Mouse (Mus musculus): ENCODE measurements around the gene AU022252. TPM values are rescaled to one million over a fixed set of nuclear protein-coding genes. Genes with fewer than 3 reads are reported as not detected.
A peak's percentile ranks its signal among the peaks of the same experiment; 100 is the strongest.

Gene AU022252
- polyA plus RNA-seq, 1 experiment from 2014 or later: 27.3 TPM

DNA sequence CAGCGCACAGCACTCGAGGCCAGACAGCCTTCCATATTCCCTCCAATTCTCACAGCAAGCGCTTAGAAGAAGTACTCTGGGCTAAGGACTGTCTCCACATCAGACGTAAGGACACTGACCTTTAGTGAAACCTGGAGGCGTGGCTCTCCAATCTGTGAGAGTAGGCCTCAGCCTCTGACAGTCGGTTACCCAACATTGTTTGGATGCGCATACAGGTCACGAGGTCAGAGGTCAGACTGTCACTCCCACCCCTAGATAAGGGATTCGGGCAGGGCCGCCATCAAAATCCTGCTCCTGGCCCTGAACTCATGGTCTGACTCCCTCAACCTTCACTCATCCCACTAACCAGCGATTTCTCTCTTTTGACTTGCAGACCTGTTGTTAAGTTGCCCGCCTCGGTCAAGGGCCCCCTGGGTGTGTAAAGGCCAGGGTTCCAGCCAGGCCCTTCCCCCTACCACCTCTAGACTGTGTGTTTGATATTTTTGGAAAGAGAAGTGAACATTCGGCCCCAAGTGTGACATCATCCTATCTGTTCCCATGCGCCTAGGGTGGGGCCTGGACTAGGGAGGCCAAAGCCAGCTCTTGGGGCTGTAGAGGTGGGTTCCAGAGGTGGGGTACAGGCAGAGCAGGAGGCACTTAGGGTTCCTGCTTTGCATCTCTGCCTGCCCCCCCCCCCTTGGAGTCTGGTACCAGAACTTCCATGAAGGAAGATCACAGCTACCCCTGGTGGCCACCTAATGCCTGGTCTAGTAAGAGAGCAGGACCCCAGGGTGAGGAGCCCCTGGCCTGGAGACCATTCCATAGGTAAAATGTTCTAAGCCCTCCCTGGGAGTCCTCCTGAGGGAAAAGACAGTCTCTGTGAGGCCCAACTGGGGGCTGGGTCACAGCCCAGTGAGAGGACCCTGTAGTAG is 27.1 kb upstream of the AU022252 start:
- Histone ChIP-seq H3K4me3 (ENCODE audit: low read length) (no peak overlapping the region), H3K27me3 (replicated peaks; ENCODE audit: control insufficient read depth, insufficient read depth, low read length) (no peaks in the 10 kb centered on the region), H3K36me3 (ENCODE audit: control insufficient read depth, insufficient read depth, low read length) (no peaks in the 10 kb centered on the region), H3K4me2 (ENCODE audit: low read depth, low read length) (no peak overlapping the region), H3K4me1 (ENCODE audit: control insufficient read depth, insufficient read depth, low read length) (0 out of 2 replicates have a peak, but pooled peaks cover 3% of the 10 kb centered on the region), H3K9ac (ENCODE audit: low read depth, low read length) (no peak overlapping the region), H3K27ac (ENCODE audit: low read length) (no peak overlapping the region), H3K9me3 (ENCODE audit: control insufficient read depth, low read length) (no peaks in the 10 kb centered on the region)
- WGBS: 76% methylated on average over 15 of the region's 15 CpGs
- no peak for ATAC-seq

DNA sequence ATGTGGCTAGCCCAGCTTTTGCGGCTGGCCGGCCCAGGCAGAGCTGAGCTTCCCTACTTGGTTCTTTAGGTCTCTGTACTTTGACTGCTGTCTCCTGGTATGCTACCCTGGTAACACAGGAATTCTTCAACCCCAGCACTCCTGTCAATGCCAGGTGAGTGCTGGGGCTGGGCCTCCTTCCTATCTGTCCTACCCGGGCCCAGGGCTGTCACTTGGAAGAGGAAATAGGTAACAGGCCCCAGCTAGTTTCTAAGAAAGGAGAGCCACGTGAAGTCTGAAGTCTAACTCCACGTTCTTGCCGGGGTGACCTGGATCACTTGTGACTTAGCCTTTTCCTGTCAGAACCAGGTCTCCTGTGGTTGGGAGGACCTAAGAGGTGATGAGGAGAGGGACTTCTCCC is 24.6 kb upstream of the AU022252 start:
- Histone ChIP-seq H3K4me3 (ENCODE audit: low read length) (no peak overlapping the region), H3K4me1 (ENCODE audit: control insufficient read depth, insufficient read depth, low read length) (0 out of 2 replicates have a peak, but pooled peaks cover 3% of the 10 kb centered on the region), H3K4me2 (ENCODE audit: low read depth, low read length) (no peak overlapping the region), H3K27ac (ENCODE audit: low read length) (peak overlapping the region; percentile 61; the same call in 1 of the 2 replicates), H3K9me3 (ENCODE audit: control insufficient read depth, low read length) (no peaks in the 10 kb centered on the region), H3K36me3 (ENCODE audit: control insufficient read depth, insufficient read depth, low read length) (no peaks in the 10 kb centered on the region), H3K9ac (ENCODE audit: low read depth, low read length) (peak overlapping the region; percentile 4; the same call in 1 of the 2 replicates), H3K27me3 (replicated peaks; ENCODE audit: control insufficient read depth, insufficient read depth, low read length) (no peaks in the 10 kb centered on the region)
- ATAC-seq: peak; percentile 78
- WGBS: 56% methylated on average over 6 of the region's 6 CpGs

DNA sequence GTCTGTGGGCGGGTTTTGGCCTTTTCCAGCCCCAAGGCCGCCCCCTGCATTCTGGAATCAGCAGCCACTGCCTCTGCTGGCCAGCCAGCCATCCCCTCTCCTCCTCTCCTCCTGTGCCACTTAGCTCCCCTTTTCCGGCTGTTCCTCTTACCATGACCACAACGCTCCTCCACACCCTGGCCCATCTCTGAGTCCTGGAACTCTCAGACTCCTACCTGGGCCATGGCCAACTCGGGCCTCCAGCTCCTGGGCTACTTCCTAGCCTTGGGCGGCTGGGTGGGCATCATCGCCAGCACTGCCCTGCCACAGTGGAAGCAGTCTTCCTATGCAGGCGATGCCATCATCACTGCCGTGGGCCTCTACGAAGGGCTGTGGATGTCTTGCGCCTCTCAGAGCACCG is 22.8 kb upstream of the AU022252 start, which contains the start of gene Cldn19:
TSS of gene Cldn19 (plus strand) at position 64 of the 400 bp plus-strand sequence.
- Histone ChIP-seq H3K27me3 (replicated peaks; ENCODE audit: control insufficient read depth, insufficient read depth, low read length) (no peaks in the 10 kb centered on the region), H3K4me1 (ENCODE audit: control insufficient read depth, insufficient read depth, low read length) (0 out of 2 replicates have a peak, but pooled peaks cover 3% of the 10 kb centered on the region), H3K4me3 (ENCODE audit: low read length) (no peak within 1 kb of the TSS), H3K27ac (ENCODE audit: low read length) (no peak within 1 kb of the TSS), H3K36me3 (ENCODE audit: control insufficient read depth, insufficient read depth, low read length) (no peaks in the 10 kb centered on the region), H3K4me2 (ENCODE audit: low read depth, low read length) (no peak within 1 kb of the TSS), H3K9ac (ENCODE audit: low read depth, low read length) (no peak within 1 kb of the TSS), H3K9me3 (ENCODE audit: control insufficient read depth, low read length) (no peaks in the 10 kb centered on the region)
- no peak for ATAC-seq
- 85% methylated on average over 12 of the region's 12 CpGs for WGBS

DNA sequence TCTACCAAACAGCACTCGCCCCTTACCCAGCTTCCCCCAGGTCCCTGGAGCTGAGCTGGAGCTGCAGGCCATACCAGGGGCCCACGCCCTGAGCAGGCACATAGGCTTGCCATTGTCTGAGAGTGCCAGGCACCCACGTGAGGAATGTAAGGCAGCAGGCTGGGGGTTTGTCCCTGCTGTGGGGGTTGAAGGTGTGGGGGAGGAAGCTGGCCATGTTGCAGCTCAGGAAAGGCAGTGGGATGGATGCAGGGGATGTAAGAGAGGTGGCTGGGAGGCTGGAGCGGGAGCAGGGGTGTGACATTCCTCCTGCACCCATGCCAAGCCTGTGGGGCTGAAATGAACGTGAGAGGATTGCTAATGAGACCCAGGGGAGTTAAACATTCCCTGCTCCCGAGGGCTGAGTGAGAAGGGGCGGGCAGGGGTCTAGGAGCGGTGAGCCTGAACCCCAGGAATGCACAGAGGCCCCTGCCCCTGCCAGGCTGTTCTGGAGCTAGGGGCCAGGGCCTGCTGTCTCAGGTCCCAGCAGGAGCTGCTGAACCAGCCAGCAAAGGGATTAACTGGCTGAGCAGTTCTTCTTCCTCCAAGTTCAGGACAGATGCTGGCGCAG is 21.6 kb upstream of the AU022252 start:
- no peak for ATAC-seq

DNA sequence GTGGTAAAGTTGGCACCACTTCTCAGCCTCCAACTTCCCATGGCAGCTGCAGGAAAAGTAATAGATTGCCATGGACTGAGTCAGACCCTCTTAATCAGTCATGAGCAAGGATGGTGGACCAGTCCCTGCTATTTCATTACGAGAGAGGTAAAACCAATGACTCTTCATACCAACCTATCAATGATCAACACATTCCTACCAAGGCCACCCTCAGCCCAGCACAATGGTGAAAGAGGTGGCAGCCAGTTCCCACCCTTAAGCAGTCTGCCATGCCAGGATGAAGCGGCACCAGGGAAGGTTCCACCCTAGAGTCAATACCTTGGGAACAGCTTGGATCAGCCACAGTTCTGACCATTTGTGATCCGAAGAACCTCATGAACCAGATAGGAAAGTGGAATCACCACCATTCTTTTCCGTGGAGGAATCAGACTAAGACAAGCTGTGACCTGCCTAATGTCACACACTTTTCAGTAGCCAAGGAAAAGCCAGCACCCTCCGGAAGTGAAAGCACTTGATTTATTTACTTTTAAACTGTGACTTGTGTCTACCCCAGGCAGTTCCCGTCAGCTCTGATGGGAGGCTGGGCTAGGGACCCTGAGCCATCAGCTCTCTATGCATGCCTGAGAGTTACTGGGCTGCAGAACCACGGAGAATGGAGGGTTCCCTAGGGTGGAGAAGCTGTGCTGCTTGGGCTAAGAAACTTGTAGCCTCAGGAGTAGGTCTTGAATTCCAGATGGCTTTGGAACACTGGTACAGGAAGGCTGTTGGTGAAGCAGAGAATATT is 19.7 kb upstream of the AU022252 start:
- no peak overlapping the region for H3K9ac ChIP-seq (ENCODE audit: low read depth, low read length)
- 46% methylated on average over 7 of the region's 7 CpGs for WGBS
- no peak overlapping the region for H3K4me3 ChIP-seq (ENCODE audit: low read length)
- H3K4me1 ChIP-seq (ENCODE audit: control insufficient read depth, insufficient read depth, low read length): no peaks in the 10 kb centered on the region
- no peaks in the 10 kb centered on the region for H3K9me3 ChIP-seq (ENCODE audit: control insufficient read depth, low read length)
- no peaks in the 10 kb centered on the region for H3K36me3 ChIP-seq (ENCODE audit: control insufficient read depth, insufficient read depth, low read length)
- H3K27me3 ChIP-seq (replicated peaks; ENCODE audit: control insufficient read depth, insufficient read depth, low read length): no peaks in the 10 kb centered on the region
- no peak for ATAC-seq
- no peak overlapping the region for H3K27ac ChIP-seq (ENCODE audit: low read length)
- H3K4me2 ChIP-seq (ENCODE audit: low read depth, low read length): no peak overlapping the region

More for the DNA sequence above, 21.6 kb upstream of the AU022252 start:
- Histone ChIP-seq H3K27me3 (replicated peaks; ENCODE audit: control insufficient read depth, insufficient read depth, low read length) (no peaks in the 10 kb centered on the region), H3K27ac (ENCODE audit: low read length) (no peak overlapping the region), H3K9me3 (ENCODE audit: control insufficient read depth, low read length) (no peaks in the 10 kb centered on the region), H3K36me3 (ENCODE audit: control insufficient read depth, insufficient read depth, low read length) (no peaks in the 10 kb centered on the region), H3K4me2 (ENCODE audit: low read depth, low read length) (no peak overlapping the region), H3K9ac (ENCODE audit: low read depth, low read length) (no peak overlapping the region), H3K4me1 (ENCODE audit: control insufficient read depth, insufficient read depth, low read length) (0 out of 2 replicates have a peak, but pooled peaks cover 3% of the 10 kb centered on the region), H3K4me3 (ENCODE audit: low read length) (no peak overlapping the region)
- WGBS: 48% methylated on average over 9 of the region's 9 CpGs

DNA sequence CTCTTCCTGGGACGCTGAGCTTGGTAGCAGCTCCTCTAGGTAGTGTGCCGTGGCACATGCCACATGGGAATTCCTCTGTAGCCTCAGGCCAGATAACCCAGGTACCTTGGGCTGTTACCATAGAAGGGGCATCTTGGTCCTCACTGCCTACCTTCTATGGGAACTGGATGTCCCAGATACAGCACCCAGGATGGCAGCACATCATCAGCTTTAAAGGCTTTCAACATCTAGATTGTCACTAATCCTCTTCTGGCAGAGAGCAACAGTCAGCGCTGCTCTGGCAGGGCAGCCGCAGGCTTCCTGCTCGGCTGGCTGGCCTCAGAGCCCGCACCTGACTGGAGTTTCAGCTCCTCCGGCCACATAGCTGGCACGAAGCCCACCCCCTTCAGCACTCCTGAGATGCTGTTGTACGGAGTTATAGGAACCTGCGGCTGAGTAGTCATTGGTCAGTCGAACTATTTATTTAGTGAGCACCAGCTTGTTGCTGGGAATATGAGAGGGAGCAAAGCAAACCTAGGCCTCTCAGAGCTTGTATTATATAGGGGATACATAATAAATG is 16.0 kb upstream of the AU022252 start:
- Histone ChIP-seq H3K9me3 (ENCODE audit: control insufficient read depth, low read length) (no peaks in the 10 kb centered on the region), H3K4me2 (ENCODE audit: low read depth, low read length) (no peak overlapping the region), H3K27me3 (replicated peaks; ENCODE audit: control insufficient read depth, insufficient read depth, low read length) (no peaks in the 10 kb centered on the region), H3K4me3 (ENCODE audit: low read length) (no peak overlapping the region), H3K4me1 (ENCODE audit: control insufficient read depth, insufficient read depth, low read length) (no peaks in the 10 kb centered on the region), H3K9ac (ENCODE audit: low read depth, low read length) (no peak overlapping the region), H3K36me3 (ENCODE audit: control insufficient read depth, insufficient read depth, low read length) (no peaks in the 10 kb centered on the region), H3K27ac (ENCODE audit: low read length) (no peak overlapping the region)
- 85% methylated on average over 11 of the region's 11 CpGs for WGBS
- no peak for ATAC-seq

DNA sequence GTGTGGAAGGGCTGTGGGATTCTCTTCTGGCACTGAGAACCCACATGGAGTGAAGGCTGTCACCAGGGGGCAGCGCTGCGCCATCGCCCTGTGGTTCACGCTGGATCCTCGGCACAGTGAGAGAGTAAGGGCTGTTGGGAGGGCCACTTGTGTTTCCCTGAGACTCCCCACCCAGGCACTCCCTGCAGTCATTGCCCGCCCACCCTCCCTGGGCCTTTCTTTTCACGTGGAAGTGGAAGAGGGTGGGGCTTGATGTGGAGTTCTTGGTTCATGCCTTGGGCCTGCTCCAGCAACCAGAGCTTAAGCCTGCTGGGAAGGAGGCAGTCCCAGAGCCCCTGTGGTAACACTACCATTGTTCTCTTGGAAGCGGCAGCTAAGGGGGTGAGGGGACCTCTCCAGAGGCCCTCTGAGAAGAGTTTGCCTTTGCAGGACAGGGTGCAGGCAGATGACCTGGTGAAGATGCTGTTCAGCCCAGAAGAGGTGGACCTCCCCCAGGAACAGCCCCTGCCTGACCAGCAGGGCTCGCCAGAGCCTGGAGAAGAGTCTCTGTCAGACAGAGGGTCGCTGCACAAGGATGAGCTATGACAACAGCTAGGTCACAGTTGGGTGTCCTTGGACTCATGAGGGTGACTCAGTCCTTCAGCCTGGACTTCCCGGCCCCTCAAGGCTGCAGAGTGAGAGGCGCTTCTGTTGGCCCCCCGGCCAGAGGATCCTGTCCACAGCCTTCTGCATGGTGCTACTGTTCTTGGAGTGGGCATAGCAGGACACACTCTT is 15.1 kb upstream of the AU022252 start:
- H3K9me3 ChIP-seq (ENCODE audit: control insufficient read depth, low read length): no peaks in the 10 kb centered on the region
- H3K27me3 ChIP-seq (replicated peaks; ENCODE audit: control insufficient read depth, insufficient read depth, low read length): no peaks in the 10 kb centered on the region
- WGBS: 35% methylated on average over 13 of the region's 13 CpGs
- no peak overlapping the region for H3K4me2 ChIP-seq (ENCODE audit: low read depth, low read length)
- H3K27ac ChIP-seq (ENCODE audit: low read length): no peak overlapping the region
- H3K9ac ChIP-seq (ENCODE audit: low read depth, low read length): peak overlapping the region; percentile 26; the same call in 1 of the 2 replicates
- ATAC-seq: peak; percentile 78
- H3K4me1 ChIP-seq (ENCODE audit: control insufficient read depth, insufficient read depth, low read length): no peaks in the 10 kb centered on the region
- no peak overlapping the region for H3K4me3 ChIP-seq (ENCODE audit: low read length)
- H3K36me3 ChIP-seq (ENCODE audit: control insufficient read depth, insufficient read depth, low read length): no peaks in the 10 kb centered on the region

DNA sequence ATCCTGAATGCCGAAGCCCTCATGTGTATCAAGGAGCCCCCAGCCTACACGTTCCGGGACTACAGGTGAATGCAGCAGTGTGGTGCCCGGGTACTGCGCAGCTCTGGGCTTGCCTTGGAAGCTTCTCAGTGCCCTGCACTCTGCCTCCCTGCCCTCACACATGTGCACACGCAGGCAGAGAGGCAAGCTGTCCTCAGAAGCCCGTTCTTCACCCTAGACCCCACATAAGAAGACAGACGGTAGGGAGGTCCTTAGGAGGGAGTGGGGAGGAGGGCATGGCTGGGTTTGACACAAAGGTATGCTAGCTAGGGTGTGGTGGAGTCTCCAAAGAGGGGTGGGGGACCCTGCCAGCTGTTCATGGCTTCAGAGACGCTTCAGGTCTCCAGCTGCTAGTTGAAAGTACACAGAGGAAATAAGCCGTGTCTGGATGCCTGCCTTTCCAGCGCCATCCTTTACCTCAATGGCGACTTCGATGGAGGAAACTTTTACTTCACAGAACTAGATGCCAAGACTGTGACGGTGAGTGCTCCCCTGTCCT is 14.2 kb upstream of the AU022252 start:
- Histone ChIP-seq H3K4me2 (ENCODE audit: low read depth, low read length) (no peak overlapping the region), H3K27ac (ENCODE audit: low read length) (no peak overlapping the region), H3K4me1 (ENCODE audit: control insufficient read depth, insufficient read depth, low read length) (no peaks in the 10 kb centered on the region), H3K9ac (ENCODE audit: low read depth, low read length) (no peak overlapping the region), H3K36me3 (ENCODE audit: control insufficient read depth, insufficient read depth, low read length) (no peaks in the 10 kb centered on the region), H3K4me3 (ENCODE audit: low read length) (no peak overlapping the region), H3K9me3 (ENCODE audit: control insufficient read depth, low read length) (no peaks in the 10 kb centered on the region), H3K27me3 (replicated peaks; ENCODE audit: control insufficient read depth, insufficient read depth, low read length) (no peaks in the 10 kb centered on the region)
- 71% methylated on average over 14 of the region's 14 CpGs for WGBS
- ATAC-seq: no peak
